Mouse (Mus musculus): ENCODE data around the gene Carmil1. TPM values are rescaled to one million over a fixed set of nuclear protein-coding genes. Genes with fewer than 3 reads are reported as not detected.

Carmil1 gene
- 0.52 TPM for polyA plus RNA-seq (2017; shearing (Covaris generic))

DNA sequence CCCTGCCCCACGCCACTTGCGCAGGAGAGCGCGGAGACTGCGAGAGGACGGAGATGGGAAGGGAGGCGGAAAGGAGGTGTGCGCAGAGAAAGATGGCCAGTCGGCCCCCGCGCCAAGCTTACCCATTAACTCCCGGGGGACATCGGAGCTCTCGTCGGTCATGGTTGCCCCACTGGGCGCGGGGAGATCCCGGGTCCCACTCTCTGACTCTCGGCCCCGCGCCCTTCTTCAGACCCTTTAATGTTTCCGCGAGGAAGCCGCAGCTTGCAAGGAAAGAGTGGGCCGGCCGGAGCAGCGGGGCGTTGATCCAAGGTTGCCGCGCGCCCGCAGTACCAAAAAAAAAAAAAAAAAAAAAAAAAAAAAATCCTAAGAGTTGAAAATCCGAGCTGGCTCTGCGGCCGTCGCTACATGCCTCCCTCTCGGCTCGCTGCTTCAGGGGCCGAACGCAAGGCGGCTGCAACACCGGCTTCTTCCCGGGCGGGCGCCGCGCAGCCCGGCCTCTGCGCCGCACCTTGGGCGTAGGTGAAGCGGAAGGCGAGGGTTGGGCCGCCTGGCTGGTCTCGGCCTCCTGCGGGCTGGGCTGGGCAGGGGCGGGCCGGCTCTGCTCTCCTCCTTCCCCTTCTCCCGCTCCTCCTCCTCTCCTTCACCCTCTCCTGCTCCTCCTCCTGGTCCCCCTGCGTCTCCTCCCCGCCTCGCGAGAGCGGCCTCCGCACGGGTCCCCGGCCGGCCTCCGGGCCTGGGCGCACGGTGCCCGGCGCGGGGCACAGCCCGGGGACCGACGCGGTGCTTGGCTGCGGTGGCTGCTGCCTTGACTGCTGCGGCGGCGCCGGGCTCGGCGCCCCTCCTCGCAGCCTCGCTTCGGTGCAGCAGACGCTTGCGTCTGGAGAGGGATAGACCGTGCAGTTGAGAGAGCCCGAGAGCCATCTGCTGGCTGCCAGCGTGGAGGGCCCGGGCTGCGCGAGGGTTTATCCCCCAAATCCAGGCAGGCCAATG lies at the start of gene Carmil1:
Gene Carmil1, minus strand, starts transcription at position 357 of the 993 bp plus-strand sequence.

DNA sequence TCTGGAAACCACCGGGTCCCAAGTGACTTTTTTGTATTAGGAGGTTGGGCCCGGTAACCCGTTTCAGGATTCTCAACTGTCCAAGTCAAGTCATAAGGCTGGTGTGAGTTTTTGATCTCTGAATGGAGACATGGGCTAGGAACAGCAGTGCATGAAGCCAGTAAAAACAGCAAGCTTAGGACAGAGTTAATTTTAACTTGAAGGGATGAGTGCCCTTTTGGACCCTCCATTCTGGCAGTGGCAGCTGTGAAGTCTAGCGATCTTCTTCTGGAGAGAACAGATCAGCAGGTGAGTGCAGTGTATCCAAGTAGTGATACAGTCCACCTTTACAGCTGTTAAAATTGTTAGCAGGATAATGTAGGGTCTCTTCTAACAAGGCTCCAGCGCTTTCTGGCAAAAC lies 46.6 kb upstream of the Carmil1 start, which contains the start of gene Cmah:
Gene Cmah, plus strand, starts transcription at position 204 of the 400 bp plus-strand sequence.

DNA sequence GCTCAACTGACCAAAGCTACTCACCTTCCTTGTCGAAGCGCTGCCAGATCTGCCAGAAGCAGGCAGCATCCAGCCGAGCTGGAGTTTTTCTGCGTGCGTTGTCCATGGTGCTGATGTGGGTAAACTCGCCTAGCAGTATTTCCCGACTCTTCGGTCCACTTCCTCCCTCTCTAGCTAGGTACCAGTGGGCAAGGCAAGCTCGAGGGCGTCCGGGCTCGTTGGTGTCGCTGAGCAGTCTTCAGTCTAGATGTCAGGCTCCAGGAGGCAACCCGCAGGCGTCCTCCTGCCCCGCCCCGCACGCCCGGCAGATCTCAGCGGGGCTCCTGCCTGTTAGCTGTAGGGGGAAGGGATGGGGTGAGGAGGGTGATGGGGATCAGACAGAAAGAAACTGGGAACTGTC lies 289.7 kb downstream of the Carmil1 start, which contains the start of gene Scgn:
Gene Scgn, minus strand, starts transcription at position 287 of the 400 bp plus-strand sequence.

Other genes starting within 250 kb of the Carmil1 start
- gene Cmah, start 46.6 kb upstream of the Carmil1 start, polyA plus RNA-seq (2017; shearing (Covaris generic)): 42.7 TPM